Mouse (Mus musculus) bone marrow, adult 2 months (tissue): ENCODE measurements around the gene Fgfr2.

Experiments used
- CTCF ChIP-seq: fragments of 200-500 bp; IDR thresholded peaks from 2 replicates; pipeline ENCODE4 v1.5.1; 2011; ENCODE audit warnings: low read length, control low read depth; ENCODE audit not compliant: control insufficient read depth, insufficient read depth
- POLR2A ChIP-seq: fragments of 200-500 bp; IDR thresholded peaks from 2 replicates; pipeline ENCODE4 v1.6.1; 2011; ENCODE audit warnings: low read depth, mild to moderate bottlenecking, control low read depth, low read length, borderline replicate concordance; ENCODE audit not compliant: control insufficient read depth

GRCm38 (mm10) chr7:130696347-130697234 is 2426.6 kb downstream of the Fgfr2 start:
- TF ChIP-seq CTCF (no peak), POLR2A (no peak)
